Mouse (Mus musculus): ENCODE measurements around the gene Slc25a33. TPM values are rescaled to one million over a fixed set of nuclear protein-coding genes. Genes with fewer than 3 reads are reported as not detected.

Slc25a33 gene
- 3.9 TPM for total RNA-seq (2023)

DNA sequence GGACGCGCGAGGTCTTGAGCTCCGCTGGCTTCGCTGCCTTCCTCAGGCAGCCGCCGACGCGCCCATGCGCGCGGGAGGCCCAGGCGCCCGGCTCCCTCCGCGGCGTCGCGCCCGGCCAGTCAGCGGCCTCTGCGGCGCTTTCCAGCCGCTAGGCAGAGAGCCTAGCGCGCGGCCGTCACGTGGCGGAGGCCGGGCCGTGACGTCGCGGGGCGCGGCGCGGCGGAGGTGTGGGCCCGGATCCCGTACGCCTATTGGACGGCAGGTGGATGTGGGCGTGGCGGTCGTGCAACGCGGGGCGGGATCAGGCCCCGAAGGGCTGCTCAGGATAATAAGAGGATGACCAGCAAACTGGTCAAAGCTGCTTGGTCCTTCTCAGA is at the start of gene Slc25a33:
TSS of gene Slc25a33 (minus strand) at position 184 of the 377 bp plus-strand sequence.

GRCm38 (mm10) chr4:149737383-149738324 is 36.4 kb downstream of the Slc25a33 start, which contains the start of gene Tmem201:
TSS of gene Tmem201 (minus strand) at chr4:149738044.

GRCm38 (mm10) chr4:149702210-149702979 is 71.7 kb downstream of the Slc25a33 start, which contains the start of gene Pik3cd:
TSS of gene Pik3cd (minus strand) at chr4:149702571.

Other genes with a start within 250 kb of the Slc25a33 start
- 7.2 TPM for gene Clstn1, start 187.8 kb downstream of the Slc25a33 start, total RNA-seq (2023)
- gene Pik3cd, start 71.7 kb downstream of the Slc25a33 start, total RNA-seq (2023), result 626 TPM
- gene Tmem201, start 36.2 kb downstream of the Slc25a33 start, total RNA-seq (2023), result 27.9 TPM
- gene Spsb1, start 180.8 kb upstream of the Slc25a33 start, total RNA-seq (2023), result 25.7 TPM
- 23.9 TPM for gene H6pd, start 234.7 kb upstream of the Slc25a33 start, total RNA-seq (2023)

Data from CD4-positive naive resting alpha-beta T cell, adult 57 days (primary cell).